Mouse (Mus musculus): ENCODE results near the gene Spred1. TPM values are rescaled to one million over a fixed set of nuclear protein-coding genes. Genes with fewer than 3 reads are reported as not detected.

The Spred1 gene
- 15.7 and 17.0 TPM in 2 replicates for polyA plus RNA-seq (2015; fragmentation: Nextera tagmentation; extraction: Ambion mirVana)

GRCm38 (mm10) chr2:117121212-117121983 lies at the start of gene Spred1:
Spred1 (plus strand) TSS chr2:117121374.
- no peaks in the 10 kb centered on the region for H3K9me3 ChIP-seq
- no peaks in the 10 kb centered on the region for H3K27me3 ChIP-seq
- H3K4me3 ChIP-seq = peak within 1 kb of the TSS; percentile 83
- peak; percentile 48 for ATAC-seq (ENCODE audit: low FRiP score, low read depth)
- WGBS = under 1% methylated on average over 69 of the region's 99 CpGs
- peak within 1 kb of the TSS; percentile 100 for H3K9ac ChIP-seq
- H3K27ac ChIP-seq = peak within 1 kb of the TSS; percentile 100
- peak within 1 kb of the TSS; percentile 67 for H3K4me2 ChIP-seq (replicated peaks)
- H3K36me3 ChIP-seq = no peaks in the 10 kb centered on the region
- peaks cover 21% of the 10 kb centered on the region for H3K4me1 ChIP-seq

GRCm38 (mm10) chr2:117071596-117071995 lies 49.6 kb upstream of the Spred1 start:
- Histone ChIP-seq H3K9ac (no peak overlapping the region), H3K9me3 (no peaks in the 10 kb centered on the region), H3K4me3 (no peak overlapping the region), H3K4me2 (replicated peaks) (no peak overlapping the region), H3K27me3 (no peaks in the 10 kb centered on the region), H3K4me1 (no peaks in the 10 kb centered on the region), H3K27ac (no peak overlapping the region), H3K36me3 (no peaks in the 10 kb centered on the region)
- no peak for ATAC-seq (ENCODE audit: low FRiP score, low read depth)
- WGBS = 80% methylated on average over 3 of the region's 3 CpGs

- WGBS = 74% methylated on average over 2 of the region's 2 CpGs
- H3K9ac ChIP-seq = no peak overlapping the region
- no peaks in the 10 kb centered on the region for H3K36me3 ChIP-seq
- H3K9me3 ChIP-seq = no peaks in the 10 kb centered on the region
- H3K27me3 ChIP-seq = no peaks in the 10 kb centered on the region
- no peak overlapping the region for H3K4me2 ChIP-seq (replicated peaks)
- ATAC-seq (ENCODE audit: low FRiP score, low read depth) = no peak
- no peak overlapping the region for H3K27ac ChIP-seq
- no peaks in the 10 kb centered on the region for H3K4me1 ChIP-seq
- no peak overlapping the region for H3K4me3 ChIP-seq
Measured at GRCm38 (mm10) chr2:117078711-117079110, 42.5 kb upstream of the Spred1 start.

- Histone ChIP-seq H3K4me3 (no peak overlapping the region), H3K27me3 (no peaks in the 10 kb centered on the region), H3K4me2 (replicated peaks) (no peak overlapping the region), H3K4me1 (no peaks in the 10 kb centered on the region), H3K9me3 (no peaks in the 10 kb centered on the region), H3K36me3 (no peaks in the 10 kb centered on the region), H3K27ac (no peak overlapping the region), H3K9ac (no peak overlapping the region)
- 76% methylated on average over 5 of the region's 5 CpGs for WGBS
- no peak for ATAC-seq (ENCODE audit: low FRiP score, low read depth)
Measured at GRCm38 (mm10) chr2:117079621-117080020, 41.6 kb upstream of the Spred1 start.

GRCm38 (mm10) chr2:117086002-117086765 lies 35.0 kb upstream of the Spred1 start:
- H3K9ac ChIP-seq = no peak overlapping the region
- 63% methylated on average over 12 of the region's 12 CpGs for WGBS
- no peak overlapping the region for H3K27ac ChIP-seq
- no peaks in the 10 kb centered on the region for H3K36me3 ChIP-seq
- peak overlapping the region; percentile 11; the same call in 1 of the 2 replicates for H3K4me2 ChIP-seq (replicated peaks)
- H3K9me3 ChIP-seq = no peaks in the 10 kb centered on the region
- H3K4me3 ChIP-seq = no peak overlapping the region
- no peaks in the 10 kb centered on the region for H3K27me3 ChIP-seq
- H3K4me1 ChIP-seq = peaks cover 17% of the 10 kb centered on the region
- ATAC-seq (ENCODE audit: low FRiP score, low read depth) = peak; percentile 44; the same call in 1 of the 2 replicates

GRCm38 (mm10) chr2:117086766-117087457 lies 34.3 kb upstream of the Spred1 start:
- H3K4me1 ChIP-seq = peaks cover 17% of the 10 kb centered on the region
- no peak overlapping the region for H3K4me2 ChIP-seq (replicated peaks)
- no peaks in the 10 kb centered on the region for H3K36me3 ChIP-seq
- no peak overlapping the region for H3K4me3 ChIP-seq
- 67% methylated on average over 1 of the region's 1 CpGs for WGBS
- H3K27ac ChIP-seq = no peak overlapping the region
- H3K9me3 ChIP-seq = no peaks in the 10 kb centered on the region
- H3K27me3 ChIP-seq = no peaks in the 10 kb centered on the region
- no peak overlapping the region for H3K9ac ChIP-seq
- ATAC-seq (ENCODE audit: low FRiP score, low read depth) = peak; percentile 19; the same call in 1 of the 2 replicates

- H3K4me2 ChIP-seq (replicated peaks) = no peak overlapping the region
- H3K4me1 ChIP-seq = peaks cover 17% of the 10 kb centered on the region
- no peak for ATAC-seq (ENCODE audit: low FRiP score, low read depth)
- H3K36me3 ChIP-seq = no peaks in the 10 kb centered on the region
- H3K27ac ChIP-seq = no peak overlapping the region
- no peak overlapping the region for H3K9ac ChIP-seq
- no peaks in the 10 kb centered on the region for H3K9me3 ChIP-seq
- H3K27me3 ChIP-seq = no peaks in the 10 kb centered on the region
- no peak overlapping the region for H3K4me3 ChIP-seq
- 34% methylated on average over 4 of the region's 4 CpGs for WGBS
Measured at GRCm38 (mm10) chr2:117087458-117087820, 33.7 kb upstream of the Spred1 start.

- peaks cover 23% of the 10 kb centered on the region for H3K4me1 ChIP-seq
Measured at GRCm38 (mm10) chr2:117089482-117089881, 31.7 kb upstream of the Spred1 start.

GRCm38 (mm10) chr2:117090061-117090460 lies 31.1 kb upstream of the Spred1 start:
- 79% methylated on average over 3 of the region's 3 CpGs for WGBS
- no peak for ATAC-seq (ENCODE audit: low FRiP score, low read depth)
- Histone ChIP-seq H3K4me2 (replicated peaks) (no peak overlapping the region), H3K4me1 (peaks cover 23% of the 10 kb centered on the region), H3K9me3 (no peaks in the 10 kb centered on the region), H3K36me3 (no peaks in the 10 kb centered on the region), H3K27ac (no peak overlapping the region), H3K27me3 (no peaks in the 10 kb centered on the region), H3K9ac (no peak overlapping the region), H3K4me3 (no peak overlapping the region)

More at GRCm38 (mm10) chr2:117089482-117089881, 31.7 kb upstream of the Spred1 start:
- Histone ChIP-seq H3K4me3 (no peak overlapping the region), H3K9ac (no peak overlapping the region), H3K4me2 (replicated peaks) (no peak overlapping the region), H3K9me3 (no peaks in the 10 kb centered on the region), H3K27me3 (no peaks in the 10 kb centered on the region), H3K36me3 (no peaks in the 10 kb centered on the region), H3K27ac (no peak overlapping the region)
- 81% methylated on average over 1 of the region's 1 CpGs for WGBS
- ATAC-seq (ENCODE audit: low FRiP score, low read depth) = no peak

GRCm38 (mm10) chr2:117092946-117093401 lies 28.2 kb upstream of the Spred1 start:
- H3K27me3 ChIP-seq = no peaks in the 10 kb centered on the region
- no peak overlapping the region for H3K27ac ChIP-seq
- H3K36me3 ChIP-seq = no peaks in the 10 kb centered on the region
- H3K9me3 ChIP-seq = no peaks in the 10 kb centered on the region
- no peak for ATAC-seq (ENCODE audit: low FRiP score, low read depth)
- no peak overlapping the region for H3K4me3 ChIP-seq
- H3K9ac ChIP-seq = no peak overlapping the region
- H3K4me2 ChIP-seq (replicated peaks) = no peak overlapping the region
- WGBS = 12% methylated on average over 2 of the region's 2 CpGs
- H3K4me1 ChIP-seq = peaks cover 6% of the 10 kb centered on the region; the same call in 1 of the 2 replicates

GRCm38 (mm10) chr2:117095491-117095890 lies 25.7 kb upstream of the Spred1 start:
- WGBS = 67% methylated on average over 3 of the region's 3 CpGs
- no peak overlapping the region for H3K4me3 ChIP-seq
- H3K4me2 ChIP-seq (replicated peaks) = no peak overlapping the region
- no peak overlapping the region for H3K9ac ChIP-seq
- ATAC-seq (ENCODE audit: low FRiP score, low read depth) = no peak
- no peak overlapping the region for H3K27ac ChIP-seq
- no peaks in the 10 kb centered on the region for H3K36me3 ChIP-seq
- H3K4me1 ChIP-seq = peaks cover 9% of the 10 kb centered on the region; the same call in 1 of the 2 replicates
- no peaks in the 10 kb centered on the region for H3K9me3 ChIP-seq
- no peaks in the 10 kb centered on the region for H3K27me3 ChIP-seq

GRCm38 (mm10) chr2:117097305-117097704 lies 23.9 kb upstream of the Spred1 start:
- Histone ChIP-seq H3K4me3 (no peak overlapping the region), H3K4me1 (peaks cover 9% of the 10 kb centered on the region; the same call in 1 of the 2 replicates), H3K9me3 (no peaks in the 10 kb centered on the region), H3K36me3 (no peaks in the 10 kb centered on the region), H3K27me3 (no peaks in the 10 kb centered on the region), H3K4me2 (replicated peaks) (no peak overlapping the region), H3K9ac (no peak overlapping the region), H3K27ac (no peak overlapping the region)
- no peak for ATAC-seq (ENCODE audit: low FRiP score, low read depth)
- 65% methylated on average over 5 of the region's 5 CpGs for WGBS

All from limb, embryonic 13.5 days (tissue).